Mouse (Mus musculus): ENCODE data around the gene Hyou1.

DNA sequence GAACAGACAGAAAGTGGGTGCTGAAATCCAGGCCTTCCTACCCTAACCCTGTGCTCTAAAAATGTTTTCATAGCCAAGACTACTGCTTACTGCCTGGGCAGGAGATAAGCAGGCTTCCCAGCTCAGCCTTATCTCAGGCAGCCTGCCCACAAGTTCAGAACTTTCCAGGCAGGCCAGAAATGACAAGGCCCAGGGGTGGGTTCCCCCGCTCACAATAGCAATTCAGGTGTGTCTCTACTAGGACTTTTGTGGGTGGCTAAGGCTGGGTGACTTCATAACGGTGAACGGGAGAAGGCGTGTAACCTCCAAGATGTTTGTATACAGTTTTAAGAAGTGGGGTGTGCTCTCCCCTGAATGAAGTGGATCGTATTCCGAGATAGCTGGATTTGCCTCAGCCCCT lies 36.0 kb upstream of the Hyou1 start:
- TF ChIP-seq ZNF384 (IDR thresholded peaks at IDR 0.05; ENCODE audit: low read depth, low read length) (no peak), CHD2 (IDR thresholded peaks at IDR 0.05; ENCODE audit: low read depth, low read length) (no peak)
